Mouse (Mus musculus) CH12.LX (cell line): Measurements from ENCODE around the gene Cdh8. TPM values are rescaled to one million over a fixed set of nuclear protein-coding genes. Genes with fewer than 3 reads are reported as not detected.

Experiments
- DNase-seq: peaks from one replicate; pipeline ENCODE4 v3.0.0-alpha.2; 2013; ENCODE audit errors: extremely low read depth
- H3K27ac ChIP-seq: 2 replicates; pipeline ENCODE4 v1.5.1; 2012; ENCODE audit warnings: low read depth, mild to moderate bottlenecking, control low read depth, moderate library complexity; ENCODE audit not compliant: insufficient read depth
- H3K27me3 ChIP-seq: replicated peaks from 2 replicates; pipeline ENCODE3; 2012; ENCODE audit warnings: inconsistent platforms
- H3K36me3 ChIP-seq, 2 experiments: replicated peaks in 1 of 2; 2 replicates each; pipeline versions ENCODE3 to v1.6.1; 2012; ENCODE audit warnings: inconsistent platforms in 1 of 2, low read length in 1 of 2, mild to moderate bottlenecking in 1 of 2, mixed read lengths in 1 of 2, moderate library complexity in 1 of 2; ENCODE audit not compliant: control insufficient read depth in 1 of 2, insufficient read depth in 1 of 2
- H3K4me1 ChIP-seq, 2 experiments: 2 replicates each; pipeline ENCODE4 v1.6.1; 2012; ENCODE audit warnings: inconsistent platforms in 1 of 2, moderate library complexity in 1 of 2; ENCODE audit not compliant: insufficient read depth in 2 of 2, control insufficient read depth in 1 of 2
- H3K4me2 ChIP-seq: 2 replicates; pipeline ENCODE4 v1.6.1; 2012; ENCODE audit warnings: low read depth, mild to moderate bottlenecking, control low read depth; ENCODE audit not compliant: poor library complexity, insufficient read depth, severe bottlenecking
- H3K4me3 ChIP-seq, 3 experiments: fragments of 150-350 bp in 1 of 3; sonication (generic) in 1 of 3; replicated peaks in 1 of 3; 2 replicates each; pipeline versions ENCODE3 to v1.5.1; 2011 to 2012; ENCODE audit warnings: low read depth in 2 of 3, low read length in 2 of 3, mild to moderate bottlenecking in 2 of 3, moderate library complexity in 2 of 3, control low read depth in 1 of 3, improper control_type of control experiment in 1 of 3, inconsistent platforms in 1 of 3, mixed read lengths in 1 of 3; ENCODE audit not compliant: poor library complexity in 1 of 3
- H3K79me2 ChIP-seq: replicated peaks from 2 replicates; pipeline ENCODE4 v1.6.1; 2012; ENCODE audit warnings: mild to moderate bottlenecking, moderate library complexity; ENCODE audit not compliant: control insufficient read depth, poor library complexity, insufficient read depth, severe bottlenecking; ENCODE audit errors: extremely low read depth
- H3K9ac ChIP-seq: 2 replicates; pipeline ENCODE4 v1.6.1; 2012; ENCODE audit warnings: low read depth, mild to moderate bottlenecking, control low read depth, moderate library complexity; ENCODE audit not compliant: insufficient read depth
- H3K9me3 ChIP-seq: replicated peaks from 2 replicates; pipeline ENCODE3; 2012; ENCODE audit warnings: low read length, inconsistent platforms, mixed read lengths
- BHLHE40 ChIP-seq: IDR thresholded peaks from 2 replicates; pipeline ENCODE4 v1.6.1; 2011; ENCODE audit warnings: mild to moderate bottlenecking, low read depth, low read length, improper control_type of control experiment
- CHD1 ChIP-seq: IDR thresholded peaks from 2 replicates; pipeline ENCODE4 v1.6.1; 2012; ENCODE audit warnings: low read depth, low read length, improper control_type of control experiment, inconsistent platforms
- CHD2 ChIP-seq: IDR thresholded peaks from 2 replicates; pipeline ENCODE4 v1.6.1; 2011; ENCODE audit warnings: low read length, improper control_type of control experiment
- ELF1 ChIP-seq: IDR thresholded peaks from 2 replicates; pipeline ENCODE4 v1.6.1; 2014; ENCODE audit warnings: low read depth, mild to moderate bottlenecking, inconsistent platforms, low read length, improper control_type of control experiment
- ETS1 ChIP-seq: conservative IDR thresholded peaks from 2 replicates; pipeline ENCODE4 v1.6.1; 2012; ENCODE audit warnings: low read depth, mild to moderate bottlenecking, inconsistent platforms, low read length, improper control_type of control experiment, moderate library complexity
- HCFC1 ChIP-seq: IDR thresholded peaks from 2 replicates; pipeline ENCODE4 v1.6.1; 2012; ENCODE audit warnings: low read depth, mild to moderate bottlenecking, inconsistent platforms, low read length, improper control_type of control experiment
- IRF4 ChIP-seq: IDR thresholded peaks from 2 replicates; pipeline ENCODE4 v1.6.1; 2014; ENCODE audit warnings: low read depth, mild to moderate bottlenecking, inconsistent platforms, low read length, improper control_type of control experiment
- JUN ChIP-seq: IDR thresholded peaks from 2 replicates; pipeline ENCODE4 v1.6.1; 2011; ENCODE audit warnings: low read depth, mild to moderate bottlenecking, low read length, improper control_type of control experiment, moderate library complexity; ENCODE audit not compliant: insufficient read depth
- JUND ChIP-seq: conservative IDR thresholded peaks from 2 replicates; pipeline ENCODE4 v1.6.1; 2011; ENCODE audit warnings: low read depth, low read length, improper control_type of control experiment
- KAT2A ChIP-seq: IDR thresholded peaks from 2 replicates; pipeline ENCODE4 v1.6.1; 2012; ENCODE audit warnings: low read length, improper control_type of control experiment, inconsistent platforms; ENCODE audit not compliant: insufficient replicate concordance
- MAX ChIP-seq: IDR thresholded peaks from 2 replicates; pipeline ENCODE4 v1.6.1; 2011; ENCODE audit warnings: low read length, improper control_type of control experiment
- MEF2A ChIP-seq: IDR thresholded peaks from 2 replicates; pipeline ENCODE4 v1.6.1; 2014; ENCODE audit warnings: low read depth, mild to moderate bottlenecking, inconsistent platforms, low read length, improper control_type of control experiment, borderline replicate concordance
- MXI1 ChIP-seq: IDR thresholded peaks from 2 replicates; pipeline ENCODE4 v1.6.1; 2011; ENCODE audit warnings: mild to moderate bottlenecking, low read depth, low read length, improper control_type of control experiment
- MYC ChIP-seq: IDR thresholded peaks from 2 replicates; pipeline ENCODE4 v1.6.1; 2011; ENCODE audit warnings: low read depth, mild to moderate bottlenecking, improper control_type of control experiment, low read length
- POLR2A ChIP-seq: IDR thresholded peaks from 2 replicates; pipeline ENCODE4 v1.6.1; 2011; ENCODE audit warnings: low read depth, mild to moderate bottlenecking, improper control_type of control experiment, low read length
- SMC3 ChIP-seq: IDR thresholded peaks from 2 replicates; pipeline ENCODE4 v1.6.1; 2011; ENCODE audit warnings: low read depth, low read length, improper control_type of control experiment
- USF1 ChIP-seq: IDR thresholded peaks from 2 replicates; pipeline ENCODE4 v1.6.1; 2014; ENCODE audit warnings: low read depth, mild to moderate bottlenecking, inconsistent platforms, low read length, improper control_type of control experiment
- ZC3H11A ChIP-seq: IDR thresholded peaks from 2 replicates; pipeline ENCODE4 v1.6.1; 2012; ENCODE audit warnings: low read depth, mild to moderate bottlenecking, inconsistent platforms, low read length, improper control_type of control experiment
- ZMIZ1 ChIP-seq: IDR thresholded peaks from 2 replicates; pipeline ENCODE4 v1.6.1; 2012; ENCODE audit warnings: low read depth, mild to moderate bottlenecking, inconsistent platforms, low read length, improper control_type of control experiment
- ZNF384 ChIP-seq: IDR thresholded peaks from 2 replicates; pipeline ENCODE4 v1.6.1; 2012; ENCODE audit warnings: low read depth, low read length, improper control_type of control experiment, inconsistent platforms
- dilution Hi-C: fragments of 300-500 bp; cut with MboI; formaldehyde crosslinking; loops from 2 replicates; pipeline ENCODE4 v1.14.3; 2020; ENCODE audit warnings: low sequenced_read_pairs; ENCODE audit not compliant: extremely low pct_unique_long_range_greater_than_20kb, extremely low pct_ligation_motif_present
- in situ Hi-C: fragments of 300-500 bp; cut with MboI; formaldehyde crosslinking; loops from 3 replicates; pipeline ENCODE4 v1.14.3; 2019; ENCODE audit warnings: low sequenced_read_pairs, low pct_ligation_motif_present, low pct_unique_long_range_greater_than_20kb, mixed read lengths
- polyA plus RNA-seq: library from polyadenylated mRNA; unstranded; fragments of >175 nt; gene quantifications from 2 replicates; pipeline ENCODE4 v1.2.1, GENCODE M21; 2012; ENCODE audit warnings: low read depth; ENCODE audit not compliant: insufficient read length
- total RNA-seq, 2 experiments: library from RNA; depleted of rRNA; stranded (reverse); fragments of 300-350 nt in 1 of 2; fragments of >200 nt in 1 of 2; gene quantifications; 2 replicates each; pipeline ENCODE4 v1.2.3; 2012 to 2014

Cdh8 gene
- total and polyA plus RNA-seq, 3 experiments = not detected

DNA sequence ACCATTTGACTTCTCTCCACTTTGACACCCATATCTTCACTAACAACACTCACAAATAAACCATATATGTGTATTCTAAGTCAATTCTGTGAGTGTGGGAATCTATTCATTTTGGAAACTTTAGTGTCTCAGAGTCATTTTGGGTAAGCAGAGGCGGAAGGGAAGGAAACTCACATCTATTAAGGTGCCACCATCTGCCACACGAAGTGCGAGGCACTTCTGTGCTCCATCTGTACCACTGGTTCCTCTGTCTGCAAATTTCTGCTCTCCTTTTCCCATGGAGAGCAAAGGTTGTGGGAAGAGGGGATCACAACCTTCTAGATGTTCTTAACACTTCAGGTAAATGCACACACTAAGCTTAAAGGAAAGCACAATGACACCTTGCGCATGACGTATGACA lies 46.2 kb downstream of the Cdh8 start:
- H3K4me3 ChIP-seq = no peak overlapping the region
- no peaks in the 10 kb centered on the region for H3K79me2 ChIP-seq
- H3K9ac ChIP-seq = no peak overlapping the region
- H3K4me1 ChIP-seq = no peaks in the 10 kb centered on the region
- peaks cover 32% of the 10 kb centered on the region for H3K9me3 ChIP-seq
- H3K27me3 ChIP-seq = no peaks in the 10 kb centered on the region
- H3K27ac ChIP-seq = no peak overlapping the region
- no peak for TF ChIP-seq ETS1
- no peaks in the 10 kb centered on the region for H3K36me3 ChIP-seq
- dilution Hi-C loops (no loop called here), in situ Hi-C loops (no loop called here)
- no peak overlapping the region for H3K4me2 ChIP-seq
- DNase-seq = no peak

DNA sequence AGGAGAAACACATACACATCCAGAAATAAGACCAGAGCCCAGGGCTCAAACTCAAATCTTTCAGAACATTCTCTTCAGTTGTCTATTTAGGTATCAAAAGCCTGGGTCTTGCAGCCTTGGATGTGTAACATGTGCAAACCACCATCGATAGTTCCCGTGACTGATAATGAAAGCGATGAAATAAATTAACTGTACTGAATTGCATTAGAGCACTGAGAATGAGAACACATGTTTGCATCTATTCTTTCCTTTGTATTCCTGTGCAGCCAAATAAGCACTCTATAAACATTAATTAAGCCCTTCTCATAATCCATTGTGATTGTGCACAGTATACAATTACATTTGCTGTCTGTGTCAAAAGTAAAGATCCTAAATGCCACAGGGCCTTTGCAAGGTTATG lies 47.1 kb downstream of the Cdh8 start:
- peaks cover 30% of the 10 kb centered on the region for H3K9me3 ChIP-seq
- H3K27me3 ChIP-seq = no peaks in the 10 kb centered on the region
- no peak overlapping the region for H3K27ac ChIP-seq
- H3K4me1 ChIP-seq = no peaks in the 10 kb centered on the region
- H3K4me2 ChIP-seq = no peak overlapping the region
- H3K79me2 ChIP-seq = no peaks in the 10 kb centered on the region
- in situ Hi-C loops = no loop called here
- H3K4me3 ChIP-seq = no peak overlapping the region
- no peak for DNase-seq
- no peak for TF ChIP-seq JUN
- no peak for TF ChIP-seq ZC3H11A
- no peak for TF ChIP-seq KAT2A
- no peak for TF ChIP-seq MEF2A
- TF ChIP-seq BHLHE40 = no peak
- TF ChIP-seq SMC3 = no peak
- TF ChIP-seq CHD1 = no peak
- TF ChIP-seq MAX = no peak
- TF ChIP-seq ZNF384 = no peak
- no peak for TF ChIP-seq ZMIZ1
- no peak for TF ChIP-seq USF1
- no peak for TF ChIP-seq ELF1
- TF ChIP-seq HCFC1 = no peak
- no peak for TF ChIP-seq POLR2A
- TF ChIP-seq CHD2 = no peak
- TF ChIP-seq MXI1 = no peak
- no peak for TF ChIP-seq MYC
- no peak for TF ChIP-seq JUND
- no peak for TF ChIP-seq IRF4
- H3K9ac ChIP-seq = no peak overlapping the region
- dilution Hi-C loops = no loop called here
- H3K36me3 ChIP-seq = no peaks in the 10 kb centered on the region
